Mouse (Mus musculus): Measurements from ENCODE around the gene Dph7.

DNA sequence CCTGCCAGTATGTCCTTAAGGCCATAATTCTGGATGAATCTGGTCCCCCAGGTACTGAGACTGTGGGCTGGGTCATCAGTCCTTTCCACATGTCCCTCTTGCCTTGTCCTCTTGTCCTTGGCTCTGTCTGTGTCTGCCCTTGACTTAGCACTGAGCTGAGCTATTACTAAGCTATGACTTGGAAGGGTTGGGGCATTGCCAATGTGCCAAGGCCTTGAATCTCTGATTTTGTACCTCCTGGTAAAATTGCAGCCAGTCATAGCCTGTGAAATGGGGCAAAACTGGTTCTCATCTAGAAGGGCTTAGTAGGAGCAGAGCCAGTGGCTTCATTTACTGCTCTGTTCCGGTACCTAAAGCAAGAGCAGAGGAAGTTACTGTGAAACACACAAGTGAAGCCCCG is 34.3 kb downstream of the Dph7 start:
- TF ChIP-seq CTCF (IDR thresholded peaks at IDR 0.05; ENCODE audit: low read depth) = no peak
- TF ChIP-seq EP300 (IDR thresholded peaks at IDR 0.05; ENCODE audit: low read depth) = no peak
